Mouse (Mus musculus): ENCODE measurements around the gene Mapt. TPM values are rescaled to one million over a fixed set of nuclear protein-coding genes. Genes with fewer than 3 reads are reported as not detected.
A peak's percentile ranks its signal among the peaks of the same experiment; 100 is the strongest.

The Mapt gene
- polyA plus RNA-seq, 1 experiment = 53.4 TPM

DNA sequence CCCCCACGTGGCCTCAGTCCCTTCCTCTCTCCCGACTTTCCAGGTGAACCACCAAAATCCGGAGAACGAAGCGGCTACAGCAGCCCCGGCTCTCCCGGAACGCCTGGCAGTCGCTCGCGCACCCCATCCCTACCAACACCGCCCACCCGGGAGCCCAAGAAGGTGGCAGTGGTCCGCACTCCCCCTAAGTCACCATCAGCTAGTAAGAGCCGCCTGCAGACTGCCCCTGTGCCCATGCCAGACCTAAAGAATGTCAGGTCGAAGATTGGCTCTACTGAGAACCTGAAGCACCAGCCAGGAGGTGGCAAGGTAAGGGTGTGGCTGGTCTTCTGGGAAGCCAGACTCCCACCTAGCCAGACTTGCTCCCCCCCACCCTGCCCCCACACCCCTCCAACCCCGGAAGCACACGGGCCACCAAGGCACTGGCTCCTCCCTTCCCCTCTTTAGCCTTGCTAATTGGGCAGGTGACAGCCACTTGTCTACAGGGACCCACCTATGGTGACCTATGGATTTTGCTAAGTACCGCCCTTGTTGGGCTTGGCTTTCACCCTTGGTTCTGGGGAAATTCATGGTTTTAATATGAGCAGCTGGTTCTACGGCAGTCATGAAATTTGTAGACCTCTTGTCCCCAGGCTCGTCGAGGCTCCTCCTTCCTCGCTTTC lies 79.2 kb downstream of the Mapt start:
- TF ChIP-seq CTCF (conservative IDR thresholded peaks at IDR 0.05; ENCODE audit: insufficient read depth, insufficient read length, low read depth, low read length) (no peak), POLR2A (IDR thresholded peaks at IDR 0.05; ENCODE audit: low read depth, low read length) (no peak)
- 44% methylated on average over 23 of the region's 23 CpGs for WGBS
- no peak for DNase-seq
- Histone ChIP-seq H3K27me3 (replicated peaks; ENCODE audit: control insufficient read depth, insufficient read depth, low read length) (no peaks in the 10 kb centered on the region), H3K4me3 (ENCODE audit: insufficient read depth, low read depth, low read length) (no peak overlapping the region), H3K36me3 (ENCODE audit: control insufficient read depth, insufficient read depth, low read length) (no peaks in the 10 kb centered on the region), H3K4me1 (ENCODE audit: control insufficient read depth, insufficient read depth, low read length) (no peaks in the 10 kb centered on the region), H3K27ac (ENCODE audit: insufficient read depth, low read depth, low read length) (no peak overlapping the region)

DNA sequence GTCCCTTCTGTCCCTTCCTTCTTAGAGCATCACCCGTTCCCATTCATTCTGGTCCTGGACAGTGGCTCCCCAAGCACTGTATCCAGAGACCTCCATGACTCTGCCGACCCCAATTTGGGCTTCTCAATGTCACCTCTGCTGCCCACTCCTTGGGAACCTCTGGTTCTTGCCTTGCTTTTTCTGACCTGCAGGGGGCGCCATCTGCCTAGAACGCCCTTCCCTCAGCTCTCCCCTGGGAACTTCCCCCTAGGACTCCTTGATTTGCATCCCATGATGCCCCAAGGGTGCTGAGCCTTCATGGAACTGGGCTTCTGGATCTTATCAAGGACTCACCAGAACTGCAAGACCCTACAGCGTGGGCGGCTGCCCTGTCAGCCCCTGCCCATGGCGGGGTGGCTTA lies 80.5 kb downstream of the Mapt start:
- Histone ChIP-seq H3K27ac (ENCODE audit: insufficient read depth, low read depth, low read length) (no peak overlapping the region), H3K27me3 (replicated peaks; ENCODE audit: control insufficient read depth, insufficient read depth, low read length) (no peaks in the 10 kb centered on the region), H3K36me3 (ENCODE audit: control insufficient read depth, insufficient read depth, low read length) (no peaks in the 10 kb centered on the region), H3K4me3 (ENCODE audit: insufficient read depth, low read depth, low read length) (no peak overlapping the region), H3K4me1 (ENCODE audit: control insufficient read depth, insufficient read depth, low read length) (no peaks in the 10 kb centered on the region)
- WGBS = 70% methylated on average over 7 of the region's 7 CpGs
- no peak for DNase-seq
- TF ChIP-seq CTCF (conservative IDR thresholded peaks at IDR 0.05; ENCODE audit: insufficient read depth, insufficient read length, low read depth, low read length) (peak; percentile 46), POLR2A (IDR thresholded peaks at IDR 0.05; ENCODE audit: low read depth, low read length) (no peak)

DNA sequence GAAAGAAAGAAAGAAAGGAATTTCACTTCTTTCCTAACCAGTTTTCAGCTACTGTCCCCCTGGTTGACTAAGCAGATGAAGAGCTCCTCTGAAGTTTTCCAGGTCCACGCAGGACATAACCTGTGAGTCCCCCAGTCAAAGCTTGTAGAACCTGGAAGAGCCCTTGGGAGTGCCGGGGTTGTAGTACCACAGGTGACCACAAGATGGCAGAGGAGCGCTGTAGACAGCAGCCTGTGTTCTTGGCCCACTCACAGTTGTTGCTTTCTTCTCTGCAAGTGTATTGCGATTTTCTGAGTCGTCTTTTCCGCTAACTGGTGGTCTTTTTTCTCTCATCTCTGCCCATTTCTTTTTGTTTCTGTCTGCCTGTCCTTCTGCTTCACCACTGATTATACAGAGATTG lies 84.5 kb downstream of the Mapt start:
- peak; percentile 98 for TF ChIP-seq CTCF (conservative IDR thresholded peaks at IDR 0.05; ENCODE audit: insufficient read depth, insufficient read length, low read depth, low read length)
- TF ChIP-seq POLR2A (IDR thresholded peaks at IDR 0.05; ENCODE audit: low read depth, low read length) = no peak
- 4% methylated on average over 6 of the region's 6 CpGs for WGBS
- Histone ChIP-seq H3K4me3 (ENCODE audit: insufficient read depth, low read depth, low read length) (no peak overlapping the region), H3K27ac (ENCODE audit: insufficient read depth, low read depth, low read length) (no peak overlapping the region), H3K4me1 (ENCODE audit: control insufficient read depth, insufficient read depth, low read length) (no peaks in the 10 kb centered on the region; the same call in 1 of the 2 replicates), H3K36me3 (ENCODE audit: control insufficient read depth, insufficient read depth, low read length) (no peaks in the 10 kb centered on the region), H3K27me3 (replicated peaks; ENCODE audit: control insufficient read depth, insufficient read depth, low read length) (no peaks in the 10 kb centered on the region)
- peak; percentile 73 for DNase-seq

DNA sequence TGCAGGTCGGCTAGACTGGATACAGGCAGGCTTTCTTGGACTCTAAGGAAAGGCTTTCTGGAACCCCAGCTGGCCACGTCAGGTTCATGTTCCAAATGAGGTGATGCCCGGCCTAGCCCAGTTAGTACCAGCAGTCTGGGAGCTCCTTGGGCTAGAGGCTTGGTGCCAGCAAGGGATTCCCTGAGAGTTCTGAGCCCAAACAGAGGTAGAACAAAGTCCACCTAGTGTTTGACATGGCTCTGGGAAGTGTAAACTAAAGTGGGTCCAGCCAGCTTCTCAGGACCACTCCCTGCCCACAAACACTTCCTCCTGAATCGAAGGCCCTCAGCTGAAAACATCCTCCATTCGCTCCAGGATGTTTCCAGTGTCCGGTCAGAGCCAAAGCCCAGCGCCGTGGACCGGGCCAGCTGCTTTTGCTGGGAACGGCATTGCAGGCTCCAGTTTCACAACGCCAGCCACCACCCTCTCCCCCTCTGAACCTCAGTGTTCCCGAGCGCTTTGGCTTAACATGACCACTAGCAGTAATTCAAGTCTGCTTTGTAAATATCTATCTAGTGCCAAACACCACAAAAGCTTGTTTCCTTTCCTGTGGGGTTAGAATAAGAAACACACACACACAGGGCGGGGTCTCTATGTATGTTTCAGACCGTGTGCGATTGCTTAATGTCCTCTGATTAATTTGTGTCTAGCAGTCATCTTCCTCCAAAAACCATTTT lies 85.7 kb downstream of the Mapt start:
- Histone ChIP-seq H3K36me3 (ENCODE audit: control insufficient read depth, insufficient read depth, low read length) (no peaks in the 10 kb centered on the region), H3K27me3 (replicated peaks; ENCODE audit: control insufficient read depth, insufficient read depth, low read length) (no peaks in the 10 kb centered on the region), H3K4me1 (ENCODE audit: control insufficient read depth, insufficient read depth, low read length) (no peaks in the 10 kb centered on the region; the same call in 1 of the 2 replicates), H3K4me3 (ENCODE audit: insufficient read depth, low read depth, low read length) (no peak overlapping the region), H3K27ac (ENCODE audit: insufficient read depth, low read depth, low read length) (no peak overlapping the region)
- peak; percentile 57 for DNase-seq
- 45% methylated on average over 16 of the region's 16 CpGs for WGBS
- TF ChIP-seq POLR2A (IDR thresholded peaks at IDR 0.05; ENCODE audit: low read depth, low read length) (no peak), CTCF (conservative IDR thresholded peaks at IDR 0.05; ENCODE audit: insufficient read depth, insufficient read length, low read depth, low read length) (no peak)

DNA sequence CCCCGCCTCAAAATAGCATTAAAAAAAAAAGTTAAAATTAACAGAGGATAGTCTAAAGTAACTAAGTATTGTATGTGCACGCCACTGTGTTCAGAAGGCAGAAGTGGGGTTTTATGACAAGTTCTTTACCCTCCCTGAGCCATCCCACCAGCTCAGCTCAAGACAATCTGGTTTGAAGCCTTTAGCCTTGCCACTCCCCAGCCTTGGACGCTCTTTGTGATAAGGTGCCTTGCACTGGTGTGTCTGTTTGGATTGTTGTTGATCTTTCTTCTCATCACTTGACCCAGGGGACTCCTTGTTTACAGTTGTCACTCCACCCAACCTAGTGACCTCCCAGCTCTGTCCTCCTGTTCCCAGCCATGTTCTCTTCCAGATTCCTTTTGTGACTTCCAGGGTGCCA lies 86.4 kb downstream of the Mapt start:
- Histone ChIP-seq H3K27ac (ENCODE audit: insufficient read depth, low read depth, low read length) (no peak overlapping the region), H3K36me3 (ENCODE audit: control insufficient read depth, insufficient read depth, low read length) (no peaks in the 10 kb centered on the region), H3K4me3 (ENCODE audit: insufficient read depth, low read depth, low read length) (no peak overlapping the region), H3K4me1 (ENCODE audit: control insufficient read depth, insufficient read depth, low read length) (no peaks in the 10 kb centered on the region; the same call in 1 of the 2 replicates), H3K27me3 (replicated peaks; ENCODE audit: control insufficient read depth, insufficient read depth, low read length) (no peaks in the 10 kb centered on the region)
- no peak for DNase-seq
- 90% methylated on average over 3 of the region's 3 CpGs for WGBS
- TF ChIP-seq CTCF (conservative IDR thresholded peaks at IDR 0.05; ENCODE audit: insufficient read depth, insufficient read length, low read depth, low read length) = no peak
- TF ChIP-seq POLR2A (IDR thresholded peaks at IDR 0.05; ENCODE audit: low read depth, low read length) = no peak

DNA sequence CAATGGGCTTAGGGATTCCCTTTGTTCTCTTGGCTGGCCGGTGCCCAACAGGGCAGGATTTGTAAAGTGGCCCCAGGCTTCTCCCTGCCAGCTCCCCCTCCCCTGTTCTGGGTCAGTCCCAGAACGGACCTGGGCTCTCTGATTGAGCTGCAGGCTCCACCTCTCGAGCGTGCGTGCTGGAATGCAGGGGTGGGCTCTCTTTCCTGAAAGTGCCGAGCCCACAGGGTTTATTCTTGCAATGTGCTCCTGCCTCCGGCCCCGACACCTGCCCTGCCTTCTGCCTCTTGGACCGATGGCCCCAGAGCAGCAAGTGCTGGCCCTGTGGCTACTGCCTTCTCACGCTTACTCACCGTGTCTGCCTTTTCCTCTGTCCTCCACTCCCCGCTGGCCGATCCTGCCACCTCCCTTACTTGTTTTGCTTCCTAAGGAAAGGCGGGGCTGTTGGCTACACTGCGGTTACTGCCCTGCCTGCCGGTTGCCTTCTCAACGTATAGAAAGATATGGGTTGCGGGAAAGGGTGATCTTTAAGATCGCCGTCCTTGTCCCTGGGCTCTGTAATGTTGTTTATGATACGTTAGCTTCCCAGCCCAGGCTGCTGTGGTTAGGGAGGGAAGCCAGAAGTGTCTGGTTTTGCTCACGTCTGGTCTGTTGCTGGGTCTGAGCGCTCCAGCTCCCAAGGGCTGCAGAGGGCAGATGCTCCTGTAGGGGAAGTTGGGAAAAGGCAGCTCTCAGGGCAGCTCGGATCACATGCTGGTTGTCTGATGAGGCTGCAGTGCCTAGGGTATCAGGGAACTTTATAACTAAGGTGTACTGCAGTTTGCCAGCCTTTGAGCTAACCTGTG lies 88.0 kb downstream of the Mapt start:
- WGBS = 25% methylated on average over 24 of the region's 24 CpGs
- Histone ChIP-seq H3K27ac (ENCODE audit: insufficient read depth, low read depth, low read length) (no peak overlapping the region), H3K36me3 (ENCODE audit: control insufficient read depth, insufficient read depth, low read length) (no peaks in the 10 kb centered on the region), H3K4me1 (ENCODE audit: control insufficient read depth, insufficient read depth, low read length) (no peaks in the 10 kb centered on the region; the same call in 1 of the 2 replicates), H3K27me3 (replicated peaks; ENCODE audit: control insufficient read depth, insufficient read depth, low read length) (no peaks in the 10 kb centered on the region), H3K4me3 (ENCODE audit: insufficient read depth, low read depth, low read length) (peak overlapping the region; percentile 23; the same call in 1 of the 2 replicates)
- TF ChIP-seq CTCF (conservative IDR thresholded peaks at IDR 0.05; ENCODE audit: insufficient read depth, insufficient read length, low read depth, low read length) (no peak), POLR2A (IDR thresholded peaks at IDR 0.05; ENCODE audit: low read depth, low read length) (no peak)
- no peak for DNase-seq
